Mouse (Mus musculus): Measurements from ENCODE around the gene 2610001J05Rik.
A peak's percentile ranks its signal among the peaks of the same experiment; 100 is the strongest.
"Not testable (repeated sequence)": the region's sequence is repeated elsewhere in the genome, so short reads cannot be mapped to it uniquely, and the experiment has no call there.

The 2610001J05Rik gene

DNA sequence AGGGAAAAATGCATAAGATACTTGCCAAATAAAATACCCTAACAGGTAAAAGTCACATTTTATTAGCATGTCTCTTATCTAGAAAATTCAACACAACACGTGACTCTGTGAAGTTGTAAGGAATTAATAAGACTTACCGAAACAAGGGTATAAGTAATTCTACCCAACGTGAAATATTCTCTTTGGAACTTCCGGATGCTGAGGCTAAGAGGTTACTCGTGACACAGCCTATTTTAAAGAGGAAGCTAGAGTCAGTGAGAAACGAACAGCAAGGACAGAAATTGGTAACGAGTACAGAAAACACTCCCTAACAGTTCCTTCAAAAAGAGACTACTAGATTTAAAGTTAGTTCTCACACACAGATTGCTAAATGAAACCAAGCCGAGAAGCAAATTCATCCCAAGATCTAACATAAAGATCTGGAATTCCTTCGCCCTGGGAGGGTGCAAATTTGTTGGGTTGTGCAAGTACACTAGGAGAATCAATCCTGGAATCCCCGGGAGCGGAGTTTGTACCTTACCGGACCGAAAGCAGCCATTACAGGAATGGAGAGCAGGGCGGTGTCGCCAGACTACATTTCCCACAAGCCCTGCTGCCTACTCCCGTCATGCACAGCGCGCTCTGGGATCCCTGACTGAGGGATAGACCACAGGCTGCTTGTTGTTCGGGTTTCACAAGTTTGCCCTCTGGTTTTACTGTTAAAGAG, at the start of gene 2610001J05Rik:
Gene 2610001J05Rik (minus strand): TSS at position 600 of the 706 bp plus-strand sequence.
- peak; percentile 83 for DNase-seq (ENCODE audit: low spot score)

DNA sequence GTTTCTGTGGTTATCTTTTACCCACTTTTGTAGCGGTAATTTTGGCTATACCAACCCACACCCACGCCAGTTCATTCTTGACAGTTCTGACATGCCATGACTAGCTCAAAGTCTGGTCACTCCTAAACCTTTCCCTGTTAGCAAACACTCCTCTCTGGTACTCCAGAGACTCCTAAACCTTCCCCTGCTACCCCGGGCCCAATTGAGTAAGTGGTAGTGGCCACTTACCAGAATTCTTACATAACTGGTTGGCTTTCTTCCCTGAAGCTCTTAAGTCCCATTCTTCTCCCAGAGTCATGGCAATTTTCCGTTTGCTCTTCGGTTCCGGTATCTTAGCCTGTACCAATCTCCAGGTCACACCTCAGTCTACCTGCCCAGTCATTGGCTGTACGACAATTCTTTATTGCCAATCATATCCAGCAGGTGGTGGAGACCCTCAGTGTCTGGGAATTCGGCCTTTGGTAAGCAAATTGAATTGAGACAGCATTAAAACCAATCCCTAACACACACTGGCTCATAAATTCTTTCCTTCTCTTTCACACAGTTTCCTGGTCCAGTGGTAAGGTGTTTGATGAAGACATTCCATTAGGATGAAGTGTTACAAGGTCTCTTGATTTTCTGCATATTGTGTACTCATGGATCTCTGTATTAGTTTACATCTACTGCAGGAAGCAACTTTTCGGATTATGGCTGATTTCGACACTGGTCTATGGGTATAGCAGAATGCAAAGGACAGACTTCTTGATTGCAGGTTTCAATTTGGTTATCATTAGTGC, 38.6 kb upstream of the 2610001J05Rik start:
- no peak for DNase-seq (ENCODE audit: low spot score)

DNA sequence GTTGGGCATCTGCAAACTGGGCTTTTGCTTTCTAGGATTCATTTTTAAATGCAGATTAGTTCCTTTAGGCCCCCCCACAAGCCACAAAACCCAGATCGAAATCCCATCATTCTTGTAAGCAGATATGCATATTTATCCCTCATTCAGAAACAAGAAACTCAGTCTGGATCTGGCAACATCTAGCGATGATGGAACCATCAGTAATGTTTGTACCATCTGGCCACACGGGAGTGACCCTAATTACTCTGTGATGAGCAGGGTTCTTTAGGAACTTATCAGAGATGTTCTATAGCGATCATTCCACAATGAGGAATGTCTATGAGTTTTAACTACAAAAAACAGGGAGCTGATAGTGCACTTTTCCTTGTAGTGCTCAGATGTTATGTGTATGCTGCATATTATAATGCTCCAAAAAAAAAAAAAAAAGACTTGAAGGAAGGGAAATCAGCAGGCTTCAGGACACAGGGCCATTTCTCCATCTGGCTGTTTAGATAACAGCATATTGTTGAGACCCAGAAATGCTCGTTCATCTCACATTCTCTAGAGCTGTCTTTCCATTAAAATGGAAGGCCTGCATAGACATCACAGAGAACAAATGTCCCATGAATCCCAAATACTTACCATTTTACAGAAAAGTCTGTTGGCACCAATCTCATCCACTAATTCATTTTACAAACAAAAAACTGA, 31.8 kb upstream of the 2610001J05Rik start:
- no peak for DNase-seq (ENCODE audit: low spot score)

DNA sequence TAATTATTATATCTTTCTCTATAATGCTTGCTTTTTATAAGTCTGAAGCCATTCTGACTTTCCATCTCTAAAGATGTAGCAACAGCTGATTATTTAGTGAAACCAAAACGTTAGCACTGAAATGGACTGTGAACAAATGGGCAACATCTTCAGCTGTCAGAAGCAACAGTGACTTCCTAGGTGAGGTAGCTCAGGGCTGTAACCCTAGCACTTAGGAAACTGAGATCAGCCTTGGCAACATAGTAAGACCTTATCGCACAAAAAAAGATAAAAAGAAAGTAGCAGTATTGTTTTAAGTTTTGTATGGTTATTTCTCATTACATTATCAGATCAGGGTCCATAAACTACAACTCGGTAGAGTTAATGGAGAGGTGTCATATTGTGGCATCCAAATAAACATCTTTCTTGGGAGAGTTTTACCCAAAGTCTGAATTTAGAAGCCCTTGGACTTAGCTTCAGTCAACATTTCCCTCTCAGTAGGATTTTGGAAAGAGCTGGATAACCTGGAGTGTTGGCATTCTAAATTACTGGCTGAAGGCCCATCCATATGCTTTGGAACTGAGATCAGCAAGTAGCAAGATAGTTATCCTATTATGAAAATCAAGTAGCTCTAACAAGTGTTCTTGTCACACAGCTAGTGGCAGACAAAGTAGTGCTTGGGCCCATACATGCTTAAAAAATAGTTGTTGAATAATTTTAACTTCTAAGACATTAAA, 13.7 kb upstream of the 2610001J05Rik start:
- no peak for DNase-seq (ENCODE audit: low spot score)

DNA sequence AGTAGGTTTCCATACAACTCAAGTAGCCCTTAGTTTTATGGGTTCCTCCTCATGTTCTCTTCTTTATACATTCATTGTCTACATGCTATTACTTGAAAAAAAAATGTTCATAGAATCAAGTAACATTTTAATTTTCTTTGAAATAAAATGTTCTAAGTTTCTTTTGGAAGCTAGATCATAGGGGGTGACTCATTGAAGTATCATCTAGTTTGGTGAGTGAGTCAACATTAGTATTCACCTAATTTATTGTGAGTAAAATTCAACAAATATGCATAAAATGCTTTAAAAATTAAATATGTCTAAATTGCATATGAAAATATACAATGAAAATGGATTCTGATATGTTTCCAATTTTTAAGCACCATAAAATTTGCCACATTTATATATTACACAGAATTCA, 11.6 kb upstream of the 2610001J05Rik start:
- DNase-seq (ENCODE audit: low spot score), result no peak

DNA sequence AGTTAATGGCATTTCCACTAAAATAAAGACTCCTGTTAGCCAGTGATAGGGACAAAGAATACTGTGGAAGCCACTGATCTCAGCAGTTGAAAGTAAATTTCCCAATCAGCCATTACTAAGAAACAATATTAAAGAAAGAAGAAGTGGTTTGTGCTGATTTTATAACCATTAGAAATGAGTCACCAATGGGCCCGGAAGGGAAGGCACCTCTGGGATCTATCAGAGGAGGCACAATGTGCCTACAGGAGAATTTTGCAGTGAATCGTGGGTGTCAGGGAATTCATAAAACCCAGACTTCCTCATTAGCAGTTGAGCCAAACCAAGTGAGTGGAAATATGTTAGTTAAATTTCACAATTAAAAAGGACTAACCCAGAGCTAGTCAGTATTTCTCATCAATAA, 2.6 kb upstream of the 2610001J05Rik start:
- no peak for DNase-seq (ENCODE audit: low spot score)

DNA sequence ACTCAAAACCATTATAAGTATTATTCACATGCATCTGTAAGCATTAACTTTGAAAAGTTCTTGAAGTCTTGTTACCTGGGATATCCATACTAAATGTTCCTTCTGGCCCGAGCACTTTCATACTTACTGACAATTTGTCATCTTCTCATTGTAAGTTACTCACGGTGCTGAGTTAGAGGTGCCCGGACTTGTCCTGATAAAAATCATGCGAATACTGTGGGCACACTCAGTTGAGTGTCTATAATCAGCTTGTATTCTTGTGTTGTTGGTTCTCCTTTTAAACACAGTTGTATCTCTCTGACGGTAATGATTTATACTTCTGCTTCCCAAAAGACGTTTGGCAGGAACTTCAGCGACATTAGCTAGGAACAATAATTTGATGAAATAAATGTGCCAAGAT, 758 bp upstream of the 2610001J05Rik start:
- no peak for DNase-seq (ENCODE audit: low spot score)

DNA sequence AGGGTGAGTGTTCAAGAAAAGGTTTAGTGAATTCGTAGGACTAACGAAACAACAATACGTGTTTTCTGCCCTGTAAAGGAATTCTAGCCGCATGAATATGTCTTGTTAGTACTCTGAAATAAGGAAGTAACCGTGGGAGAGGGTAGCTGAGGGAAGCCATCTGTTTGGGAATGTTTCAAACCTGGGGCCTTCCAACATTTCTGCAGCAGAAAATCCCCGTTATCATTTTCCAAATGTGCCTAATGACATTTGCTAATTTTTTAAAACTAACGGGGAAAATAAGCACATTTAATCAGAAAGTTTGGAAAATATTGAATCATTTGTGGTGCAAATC, 274 bp upstream of the 2610001J05Rik start:
- no peak for DNase-seq (ENCODE audit: low spot score)

DNA sequence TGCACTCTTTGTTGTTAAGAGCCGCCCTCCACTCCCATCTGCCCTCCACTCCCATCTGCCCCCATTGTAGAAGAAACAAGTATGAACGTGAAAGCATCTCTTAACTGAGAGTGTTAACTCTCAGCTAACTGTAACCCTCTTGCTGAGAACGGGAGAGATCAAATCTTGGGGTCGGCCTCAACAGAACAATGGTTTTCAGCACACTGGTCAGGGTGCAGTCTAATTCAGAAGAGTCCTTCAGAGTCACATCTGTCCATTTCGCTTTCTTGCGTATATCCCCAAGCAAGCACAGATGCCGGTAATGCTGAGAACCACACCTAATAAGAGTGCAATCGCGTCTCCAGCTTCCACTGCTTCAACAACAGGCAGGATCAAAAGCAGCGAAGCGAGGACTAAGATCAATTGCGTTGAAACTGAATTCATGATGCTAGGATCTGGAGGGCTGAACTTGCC, 1.0 kb downstream of the 2610001J05Rik start:
- DNase-seq (ENCODE audit: low spot score), result no peak

DNA sequence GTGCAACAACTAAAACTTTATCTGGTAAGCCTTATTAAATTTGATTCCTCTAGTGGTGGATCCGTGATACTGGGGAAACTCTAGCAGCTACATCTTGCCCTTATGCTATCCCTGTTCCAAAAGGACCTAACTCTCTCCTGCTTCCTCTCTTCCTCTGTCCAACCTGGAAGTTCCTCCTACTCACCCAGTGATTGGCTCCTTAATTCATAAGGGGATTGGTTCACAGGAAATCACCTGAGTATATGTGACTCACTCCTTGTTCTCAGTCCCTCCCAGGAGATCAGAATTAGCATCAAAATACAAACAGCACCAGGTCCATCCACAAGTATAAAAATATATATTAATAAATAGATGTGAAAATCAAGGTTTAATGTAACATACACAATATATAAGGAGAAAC, 10.7 kb downstream of the 2610001J05Rik start:
- DNase-seq (ENCODE audit: low spot score), result no peak

DNA sequence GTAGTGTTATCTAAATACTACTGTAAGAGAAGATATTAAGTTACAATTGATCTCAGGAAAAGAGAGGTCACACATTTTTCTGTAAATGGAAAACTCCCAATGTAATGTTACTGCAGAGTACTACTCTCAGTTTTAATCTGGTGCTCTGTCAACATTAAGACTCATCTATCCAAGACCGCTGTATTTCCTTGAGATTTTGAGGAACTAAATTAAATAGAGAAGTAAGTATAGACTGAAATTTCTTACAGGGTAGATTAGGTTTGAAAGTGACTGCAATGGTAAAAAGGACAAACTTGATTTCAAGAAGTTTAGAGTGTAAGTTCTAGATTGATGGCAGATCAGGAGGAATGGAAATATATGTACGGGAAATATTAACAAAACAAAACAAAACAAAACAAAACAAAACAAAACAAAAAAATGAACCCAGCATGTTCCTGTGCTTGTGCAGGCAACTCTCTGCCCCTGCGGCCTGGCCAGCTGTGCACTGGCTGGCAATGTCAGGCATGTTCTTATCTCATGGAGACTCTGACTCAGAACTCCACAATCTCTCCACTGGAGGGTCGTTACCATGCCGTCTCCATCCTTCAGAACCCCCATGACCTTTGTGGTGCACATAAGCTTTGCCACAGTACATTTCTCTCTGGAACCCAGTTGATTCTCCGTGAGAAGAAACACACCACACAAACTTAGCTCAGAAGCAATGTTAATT, 11.3 kb downstream of the 2610001J05Rik start:
- no peak for DNase-seq (ENCODE audit: low spot score)

DNA sequence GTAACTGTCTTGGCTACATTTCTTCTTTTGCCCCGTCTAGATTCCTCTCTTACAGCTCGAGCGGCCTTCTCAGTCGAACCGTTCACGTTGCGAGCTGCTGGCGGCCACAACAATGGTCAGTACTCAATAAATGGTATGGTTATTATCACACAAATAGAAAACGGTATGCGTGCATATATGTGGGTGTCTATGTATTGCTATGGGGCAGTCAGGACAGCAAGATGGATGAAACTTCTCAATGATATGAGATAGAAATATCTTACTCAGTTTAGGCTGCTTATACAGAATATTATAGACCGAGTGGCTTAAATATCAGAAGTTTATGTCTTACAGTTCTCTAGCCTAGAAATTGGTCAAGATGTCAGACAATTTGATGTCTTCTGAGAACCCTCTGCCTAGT, 17.1 kb downstream of the 2610001J05Rik start:
- no peak for DNase-seq (ENCODE audit: low spot score)

DNA sequence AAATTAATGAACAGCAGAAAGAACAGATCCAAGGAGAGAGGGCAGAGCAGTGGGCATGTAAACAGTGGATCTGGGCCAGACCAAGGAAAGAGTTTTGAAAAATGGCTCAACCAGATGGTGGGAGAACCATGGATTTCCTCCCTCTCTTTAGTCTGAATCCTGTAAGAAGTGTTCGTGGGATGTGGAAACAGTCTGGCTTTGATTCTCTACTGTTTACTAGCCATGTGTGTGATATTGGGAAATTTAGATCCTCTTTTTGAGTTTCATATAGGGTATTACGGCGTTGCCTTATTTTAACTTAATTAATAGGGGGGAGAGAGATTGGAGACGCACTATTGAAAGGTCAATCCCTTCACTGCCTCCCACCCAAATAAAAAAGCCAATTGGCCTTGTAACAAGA, 18.1 kb downstream of the 2610001J05Rik start:
- no peak for DNase-seq (ENCODE audit: low spot score)

DNA sequence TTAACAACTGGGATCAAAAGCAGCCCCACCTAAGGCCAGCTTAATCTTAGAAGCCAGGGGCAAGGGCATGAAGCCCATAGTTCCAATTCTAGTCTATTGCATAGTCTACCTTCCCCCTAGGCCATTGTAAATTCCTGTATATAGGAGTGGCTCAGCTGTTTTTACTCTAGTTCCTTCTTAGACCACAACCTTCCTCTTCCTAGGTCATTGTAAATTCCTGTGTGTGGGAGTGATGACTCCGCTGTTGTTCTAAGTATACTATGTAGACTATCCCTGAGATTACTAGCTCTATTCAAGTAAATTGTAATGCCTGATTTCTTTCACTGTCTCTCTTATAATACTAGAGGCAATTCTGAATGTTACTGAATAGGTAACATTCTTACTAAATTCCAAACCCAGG, 25.3 kb downstream of the 2610001J05Rik start:
- DNase-seq (ENCODE audit: low spot score), result not testable (repeated sequence)

DNA sequence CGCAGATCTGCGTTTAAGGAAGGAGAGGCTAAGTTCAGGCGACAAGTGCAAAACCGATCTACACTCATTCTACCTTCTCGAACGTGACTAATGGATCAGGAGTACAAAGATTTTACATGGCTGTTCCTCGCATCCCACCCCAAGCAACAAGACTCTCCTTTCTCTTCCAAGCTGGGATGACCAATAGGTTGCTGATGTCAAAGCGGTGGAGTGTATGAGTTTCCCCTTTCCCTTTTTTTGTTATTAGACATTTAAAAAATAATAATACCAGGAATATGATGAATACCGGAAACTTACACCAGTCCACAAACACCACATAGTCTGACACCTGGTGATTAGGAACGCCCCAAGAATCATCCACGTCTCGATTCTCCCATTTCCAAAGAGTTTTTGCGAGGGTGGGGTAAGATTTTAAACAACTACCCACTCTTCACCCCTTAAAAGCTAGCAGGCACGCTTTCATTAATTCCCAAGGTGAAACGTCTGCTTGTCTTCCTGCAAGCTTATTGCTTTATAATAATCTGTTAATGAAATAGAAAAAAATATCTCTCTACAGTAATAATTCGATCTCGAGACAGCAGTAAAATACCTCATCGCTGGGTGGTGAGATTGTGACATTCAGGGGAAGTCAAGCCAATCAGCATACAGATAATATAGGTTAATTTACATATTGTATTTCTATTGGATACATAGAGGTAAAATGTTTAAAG, 31.8 kb downstream of the 2610001J05Rik start, which contains the start of gene Gpr85:
Gene Gpr85 (minus strand): TSS at position 598 of the 710 bp plus-strand sequence.
- peak; percentile 34 for DNase-seq (ENCODE audit: low spot score)

DNA sequence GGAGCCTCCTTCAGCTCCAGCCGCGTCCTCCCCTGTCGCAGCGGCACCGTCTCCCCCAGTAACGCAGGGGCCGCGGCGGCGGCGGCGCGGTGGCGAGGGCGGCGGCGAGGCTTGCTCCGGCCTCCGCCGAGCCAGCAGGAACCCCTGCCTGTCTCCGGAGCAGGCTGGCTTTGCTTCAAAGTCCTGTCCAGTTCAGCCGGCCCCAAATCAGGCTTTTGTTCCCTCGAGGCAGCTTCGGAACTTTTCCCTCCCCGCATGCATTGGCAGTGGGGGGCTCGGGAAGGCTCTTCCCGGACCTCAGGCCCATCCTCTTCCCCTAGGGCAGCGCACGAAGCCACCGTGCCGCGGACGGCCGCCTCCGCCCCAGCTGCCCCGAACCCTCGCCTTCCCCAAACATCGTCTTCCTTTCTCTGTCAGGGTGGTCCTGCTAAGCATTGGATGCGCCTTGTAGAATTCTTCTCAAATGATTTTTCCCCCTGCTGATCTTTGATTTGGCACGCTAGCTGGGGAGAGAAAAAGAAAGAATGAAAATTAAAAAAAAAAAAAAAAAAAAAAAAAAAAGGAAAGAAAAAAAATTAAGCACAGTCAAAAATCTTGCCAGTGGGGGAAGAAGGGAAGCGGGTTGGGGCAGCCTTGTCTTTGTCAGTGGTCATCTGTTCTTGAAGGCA, 32.5 kb downstream of the 2610001J05Rik start:
- DNase-seq (ENCODE audit: low spot score), result peak; percentile 62

DNA sequence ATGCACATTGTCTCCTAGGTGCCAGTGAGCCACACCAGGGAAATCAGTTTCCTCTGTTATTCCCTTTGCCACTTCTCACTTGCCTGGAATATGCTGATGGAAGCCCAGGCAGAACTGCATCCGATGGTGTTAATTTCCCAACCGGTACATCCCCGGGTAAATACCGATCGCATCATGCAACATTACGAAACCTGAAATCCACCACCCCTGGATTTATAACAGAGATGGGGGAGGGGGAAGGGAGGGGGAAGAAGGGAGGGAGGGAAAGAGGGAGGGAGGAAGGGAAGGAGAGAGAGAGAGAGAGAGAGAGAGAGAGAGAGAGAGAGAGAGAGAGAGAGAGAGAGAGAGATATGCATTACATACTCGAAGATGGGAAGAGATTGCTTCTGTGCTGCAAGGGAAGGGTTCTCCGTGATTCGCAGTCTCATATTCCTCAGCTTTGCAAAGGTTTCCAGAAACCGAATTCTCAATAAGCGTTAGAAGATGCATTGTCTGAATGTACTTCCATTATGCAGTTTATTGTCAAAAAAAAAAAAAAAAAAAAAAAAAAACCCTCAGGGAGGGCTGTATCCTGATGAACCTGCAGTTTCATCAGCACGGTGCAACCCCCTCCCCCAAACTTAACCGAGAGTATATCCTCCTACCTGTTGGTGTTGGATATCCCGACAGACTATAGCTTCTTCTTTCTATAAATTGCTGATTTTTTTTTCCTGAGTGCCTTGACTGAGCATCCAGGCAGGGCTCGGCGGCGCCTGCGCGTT, 33.2 kb downstream of the 2610001J05Rik start:
- DNase-seq (ENCODE audit: low spot score), result peak; percentile 8

DNA sequence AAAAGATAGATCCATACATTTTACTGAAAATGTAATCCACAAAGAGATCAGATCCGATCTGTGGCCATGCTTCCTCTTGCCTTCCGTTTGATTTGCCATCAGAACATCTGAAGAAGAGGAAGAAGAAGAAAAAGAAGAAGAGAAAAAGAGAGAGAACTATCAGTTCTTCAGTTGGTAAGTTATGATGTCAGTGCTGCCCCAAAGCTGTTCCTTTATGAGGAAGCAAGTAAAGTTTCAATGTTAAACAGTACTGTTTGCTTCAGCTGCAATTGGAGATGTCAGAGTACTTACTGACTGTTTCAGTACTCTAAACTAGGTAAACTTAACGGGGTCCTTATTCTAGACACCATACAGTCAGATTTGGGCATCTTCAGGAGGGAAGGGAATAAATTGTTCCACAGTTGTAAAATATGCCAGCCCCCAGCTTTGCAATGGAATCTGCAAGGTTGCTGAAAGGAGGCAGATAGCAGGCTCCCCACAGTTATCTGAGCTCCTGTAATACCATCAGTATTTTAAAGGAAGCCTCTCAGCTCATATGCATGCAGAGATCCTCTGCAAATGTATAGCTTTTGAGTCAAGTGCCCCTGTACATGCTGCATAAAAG, 34.2 kb downstream of the 2610001J05Rik start:
- DNase-seq (ENCODE audit: low spot score), result no peak

All from MN1 (cell line).